Mouse (Mus musculus): ENCODE measurements around the gene Cstf1. TPM values are rescaled to one million over a fixed set of nuclear protein-coding genes. Genes with fewer than 3 reads are reported as not detected.
A peak's percentile ranks its signal among the peaks of the same experiment; 100 is the strongest.

The Cstf1 gene
- total RNA-seq, 2 experiments from 2014 or later: 17.0 to 20.6 TPM

GRCm38 (mm10) chr2:172346933-172347611 is 23.4 kb upstream of the Cstf1 start:
- H3K27ac ChIP-seq: no peak overlapping the region
- intact Hi-C loops (cut with DNase I): loop anchor here (2.0 to 10.0 kb wide), 3 partner anchors 24 to 648 kb away; partner anchors contain the start of genes Aurka, Cstf1 and Rtf2
- no peak overlapping the region; the same call in 1 of the 2 replicates for H3K4me3 ChIP-seq
- no peak for DNase-seq
- no peak for TF ChIP-seq CTCF (IDR thresholded peaks at IDR 0.05)

- TF ChIP-seq CTCF (IDR thresholded peaks at IDR 0.05): no peak
- intact Hi-C loops (cut with DNase I): loop anchor here (5.0 to 10.0 kb wide), 2 partner anchors 94 to 646 kb away; partner anchors contain the start of gene Rtf2
- H3K27ac ChIP-seq: no peak overlapping the region
- H3K4me3 ChIP-seq: no peak overlapping the region
- DNase-seq: no peak
Observed at GRCm38 (mm10) chr2:172348297-172348950, 22.1 kb upstream of the Cstf1 start.

GRCm38 (mm10) chr2:172349776-172350175 is 20.7 kb upstream of the Cstf1 start:
- TF ChIP-seq CTCF (IDR thresholded peaks at IDR 0.05): no peak
- H3K4me3 ChIP-seq: no peak overlapping the region
- intact Hi-C loops (cut with DNase I): loop anchor here (5.0 to 10.0 kb wide), 2 partner anchors 93 to 645 kb away; partner anchors contain the start of gene Rtf2
- no peak overlapping the region for H3K27ac ChIP-seq
- no peak for DNase-seq

- no peak overlapping the region for H3K27ac ChIP-seq
- H3K4me3 ChIP-seq: no peak overlapping the region
- TF ChIP-seq CTCF (IDR thresholded peaks at IDR 0.05): no peak
- intact Hi-C loops (cut with DNase I): no loop called here
- DNase-seq: no peak
Observed at GRCm38 (mm10) chr2:172350773-172351172, 19.7 kb upstream of the Cstf1 start.

- intact Hi-C loops (cut with DNase I): no loop called here
- Histone ChIP-seq H3K4me3 (0 out of 2 replicates have a peak overlapping the region, but pooled peaks have one; percentile 11), H3K27ac (peak overlapping the region; percentile 81)
- TF ChIP-seq CTCF (IDR thresholded peaks at IDR 0.05): no peak
- DNase-seq: peak; percentile 42
Observed at GRCm38 (mm10) chr2:172353218-172353617, 17.3 kb upstream of the Cstf1 start.

- TF ChIP-seq CTCF (IDR thresholded peaks at IDR 0.05): no peak
- no peak overlapping the region for H3K4me3 ChIP-seq
- no peak for DNase-seq
- intact Hi-C loops (cut with DNase I): no loop called here
- H3K27ac ChIP-seq: no peak overlapping the region
Observed at GRCm38 (mm10) chr2:172354761-172355160, 15.7 kb upstream of the Cstf1 start.

- Histone ChIP-seq H3K4me3 (no peak overlapping the region), H3K27ac (no peak overlapping the region)
- intact Hi-C loops (cut with DNase I): no loop called here
- TF ChIP-seq CTCF (IDR thresholded peaks at IDR 0.05): no peak
- no peak for DNase-seq
Observed at GRCm38 (mm10) chr2:172355833-172356232, 14.6 kb upstream of the Cstf1 start.

- intact Hi-C loops (cut with DNase I): no loop called here
- peak overlapping the region; percentile 88 for H3K27ac ChIP-seq
- TF ChIP-seq CTCF (IDR thresholded peaks at IDR 0.05): no peak
- peak overlapping the region; percentile 57 for H3K4me3 ChIP-seq
- DNase-seq: peak; percentile 75
Observed at GRCm38 (mm10) chr2:172363176-172363575, 7.3 kb upstream of the Cstf1 start.

- no peak for DNase-seq
- Histone ChIP-seq H3K27ac (peak overlapping the region; percentile 98), H3K4me3 (peak overlapping the region; percentile 91)
- no peak for TF ChIP-seq CTCF (IDR thresholded peaks at IDR 0.05)
- intact Hi-C loops (cut with DNase I): loop anchor here (2.0 to 10.0 kb wide), 3 partner anchors 24 to 644 kb away; partner anchors contain the start of gene Rtf2
Observed at GRCm38 (mm10) chr2:172371258-172371657, 777 bp downstream of the Cstf1 start.

GRCm38 (mm10) chr2:172376551-172376950 is 6.1 kb downstream of the Cstf1 start:
- intact Hi-C loops (cut with DNase I): loop anchor here (10.0 kb wide), 1 partner anchor 638 kb away; no protein-coding TSS in a partner anchor
- no peak for TF ChIP-seq CTCF (IDR thresholded peaks at IDR 0.05)
- peak overlapping the region; percentile 64 for H3K27ac ChIP-seq
- no peak overlapping the region for H3K4me3 ChIP-seq
- peak; percentile 54 for DNase-seq

GRCm38 (mm10) chr2:172376999-172377515 is 6.6 kb downstream of the Cstf1 start:
- no peak overlapping the region for H3K27ac ChIP-seq
- no peak for DNase-seq
- intact Hi-C loops (cut with DNase I): loop anchor here (10.0 kb wide), 1 partner anchor 638 kb away; no protein-coding TSS in a partner anchor
- TF ChIP-seq CTCF (IDR thresholded peaks at IDR 0.05): no peak
- H3K4me3 ChIP-seq: no peak overlapping the region

- DNase-seq: peak; percentile 38
- TF ChIP-seq CTCF (IDR thresholded peaks at IDR 0.05): peak; percentile 54
- Histone ChIP-seq H3K4me3 (no peak overlapping the region), H3K27ac (no peak overlapping the region)
- intact Hi-C loops (cut with DNase I): loop anchor here (10.0 kb wide), 1 partner anchor 636 kb away; no protein-coding TSS in a partner anchor
Observed at GRCm38 (mm10) chr2:172378332-172378731, 7.9 kb downstream of the Cstf1 start.

- no peak overlapping the region for H3K4me3 ChIP-seq
- no peak for DNase-seq
- TF ChIP-seq CTCF (IDR thresholded peaks at IDR 0.05): no peak
- no peak overlapping the region for H3K27ac ChIP-seq
- intact Hi-C loops (cut with DNase I): no loop called here
Observed at GRCm38 (mm10) chr2:172380513-172380912, 10.0 kb downstream of the Cstf1 start.

Measured in gastrocnemius, adult 2 months (tissue).